Mouse (Mus musculus) liver, embryonic 14.5 days (tissue): ENCODE data around the gene Apod. TPM values are rescaled to one million over a fixed set of nuclear protein-coding genes. Genes with fewer than 3 reads are reported as not detected.

ENCODE experiments used
- ATAC-seq: fragments of 200-750 bp; cut with Nextera tagmentation; 2 replicates; pipeline ENCODE4 v1.8.0; 2017; ENCODE audit warnings: moderate number of reproducible peaks, mild to moderate bottlenecking, moderate library complexity; ENCODE audit not compliant: insufficient read depth
- DNase-seq, 3 experiments: peaks; one replicate each; pipeline ENCODE4 v3.0.0-alpha.2; 2012 to 2013; ENCODE audit warnings: low read depth in 3 of 3, low spot score in 3 of 3
- H3K27ac ChIP-seq: fragments of 300-500 bp; sonication (generic); 2 replicates; pipeline ENCODE4 v1.5.1; 2014; ENCODE audit warnings: moderate library complexity, mild to moderate bottlenecking, control low read depth, inconsistent platforms
- H3K27me3 ChIP-seq: fragments of 300-500 bp; sonication (generic); 2 replicates; pipeline ENCODE4 v1.6.1; 2014; ENCODE audit warnings: mild to moderate bottlenecking, low read length, moderate library complexity; ENCODE audit not compliant: control insufficient read depth, insufficient read depth
- H3K36me3 ChIP-seq: fragments of 300-500 bp; sonication (generic); replicated peaks from 2 replicates; pipeline ENCODE4 v1.6.1; 2014; ENCODE audit warnings: low read depth; ENCODE audit not compliant: control insufficient read depth, insufficient read depth
- H3K4me1 ChIP-seq, 2 experiments: fragments of 200-500 bp in 1 of 2; fragments of 300-500 bp in 1 of 2; sonication (generic) in 1 of 2; replicated peaks; 2 replicates each; pipeline ENCODE4 v1.6.1; 2012 to 2014; ENCODE audit warnings: antibody characterized with exemption in 1 of 2, inconsistent platforms in 1 of 2, low read length in 1 of 2; ENCODE audit not compliant: control insufficient read depth in 2 of 2, insufficient read depth in 2 of 2
- H3K4me2 ChIP-seq: fragments of 300-500 bp; sonication (generic); 2 replicates; pipeline ENCODE4 v1.6.1; 2014; ENCODE audit warnings: low read depth, mild to moderate bottlenecking, control low read depth, moderate library complexity
- H3K4me3 ChIP-seq, 2 experiments: fragments of 200-500 bp in 1 of 2; fragments of 300-500 bp in 1 of 2; sonication (generic) in 1 of 2; 2 replicates each; pipeline ENCODE4 v1.5.1; 2012 to 2014; ENCODE audit warnings: low read depth in 2 of 2, low read length in 2 of 2, mild to moderate bottlenecking in 2 of 2, control low read depth in 1 of 2, inconsistent platforms in 1 of 2, moderate library complexity in 1 of 2; ENCODE audit not compliant: insufficient read depth in 1 of 2
- H3K9ac ChIP-seq: fragments of 300-500 bp; sonication (generic); replicated peaks from 2 replicates; pipeline ENCODE4 v1.6.1; 2014; ENCODE audit warnings: mild to moderate bottlenecking, control low read depth, moderate library complexity
- H3K9me3 ChIP-seq: fragments of 300-500 bp; sonication (generic); 2 replicates; pipeline ENCODE4 v1.6.1; 2016; ENCODE audit warnings: low read length, mixed read lengths; ENCODE audit not compliant: control insufficient read depth
- CTCF ChIP-seq: IDR thresholded peaks from 2 replicates; pipeline ENCODE4 v1.5.1; 2016; ENCODE audit warnings: antibody characterized with exemption, low read depth, control low read depth
- EP300 ChIP-seq: IDR thresholded peaks from 2 replicates; pipeline ENCODE4 v1.6.1; 2016; ENCODE audit warnings: antibody characterized with exemption, low read depth
- WGBS: fragments of 180-500 bp; shearing (Covaris S2); extraction: QIAGEN DNeasy Blood & Tissue Kit; methylation state at CpG from one replicate; pipeline ENCODE4 v1.1.7; 2014; ENCODE audit not compliant: insufficient replicate concordance; 5-methylcytosine and 5-hydroxymethylcytosine counted together
- polyA plus RNA-seq, 2 experiments: library from polyadenylated mRNA; depleted of rRNA in 1 of 2; stranded (reverse) in 1 of 2; unstranded in 1 of 2; fragments of >200 nt; fragmentation: Nextera tagmentation in 1 of 2; extraction: Ambion mirVana in 1 of 2; gene quantifications; 2 replicates each; pipeline versions ENCODE4 v1.2.1 to v1.2.3; 2012 to 2014

Gene Apod
- polyA plus RNA-seq, 2 experiments, result 0.11 TPM; not detected in 1

DNA sequence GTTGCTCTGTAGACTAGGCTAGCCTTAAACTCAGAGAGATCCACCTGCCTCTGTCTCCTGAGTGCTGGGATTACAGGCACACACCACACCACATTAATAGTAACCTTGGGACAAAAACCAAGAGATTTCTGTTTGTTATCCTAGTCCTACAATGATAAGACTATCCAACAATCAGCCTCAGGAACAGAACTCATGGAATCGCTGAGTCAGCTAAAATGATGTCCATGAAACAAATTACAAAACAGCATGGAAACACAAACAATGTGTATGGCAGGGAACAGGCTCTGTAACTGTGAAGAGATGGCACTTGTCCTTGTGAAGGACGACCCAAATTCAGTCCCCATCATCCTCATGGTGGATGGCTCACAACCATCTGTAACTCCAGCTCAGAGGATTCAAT, 47.9 kb downstream of the Apod start:
- 60% methylated on average over 2 of the region's 2 CpGs for whole genome bisulfite sequencing

DNA sequence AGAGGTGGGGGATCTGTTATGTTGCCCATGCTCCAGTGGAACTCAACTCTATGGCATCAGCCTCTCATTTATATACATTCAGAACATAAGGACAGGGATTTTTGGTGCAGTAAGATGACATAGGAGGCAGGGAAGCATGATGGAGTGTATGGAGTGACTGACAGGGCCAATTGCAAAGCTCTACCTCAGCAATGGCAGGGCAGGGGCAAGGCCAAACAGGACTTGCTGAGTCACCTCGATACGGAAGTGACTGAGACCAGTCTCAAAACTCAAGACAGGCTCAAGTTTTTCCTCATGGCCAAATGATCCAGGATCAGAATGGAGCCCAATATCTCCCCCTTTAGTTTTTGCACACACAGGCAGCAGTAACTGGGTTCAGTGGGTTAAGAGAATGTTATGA, 58.5 kb downstream of the Apod start:
- peaks cover 34% of the 10 kb centered on the region for H3K36me3 ChIP-seq

More for the DNA sequence above, 47.9 kb downstream of the Apod start:
- TF ChIP-seq CTCF (no peak), EP300 (no peak)
- Histone ChIP-seq H3K9me3 (no peaks in the 10 kb centered on the region), H3K36me3 (peaks cover 6% of the 10 kb centered on the region), H3K27me3 (no peaks in the 10 kb centered on the region), H3K4me3 (no peak overlapping the region), H3K4me2 (no peak overlapping the region), H3K4me1 (peaks cover 0 to 3% of the 10 kb centered on the region in 2 experiments; a peak in 2 of 4 replicates), H3K9ac (no peak overlapping the region), H3K27ac (no peak overlapping the region)
- DNase-seq (no peak), ATAC-seq (no peak)

DNA sequence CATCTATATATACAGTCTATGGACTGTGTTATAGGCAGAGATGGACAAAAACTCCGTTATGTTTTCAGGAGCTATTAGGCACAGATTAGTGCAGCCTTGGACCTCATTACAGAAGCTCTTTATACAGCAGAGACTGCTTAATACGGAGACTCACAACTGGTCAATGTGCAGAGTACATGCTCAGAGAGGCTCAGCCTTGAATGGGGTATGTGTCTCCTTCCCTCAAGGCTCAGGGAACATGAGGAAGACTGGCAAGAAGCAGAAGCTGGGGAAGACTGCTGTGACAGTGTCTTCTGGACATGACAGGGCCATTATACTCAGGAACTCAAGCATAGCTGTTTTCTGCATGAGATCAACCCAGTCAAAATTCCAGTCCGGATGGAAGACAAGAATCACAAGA, 58.9 kb downstream of the Apod start:
- Histone ChIP-seq H3K4me1 (0 out of 4 replicates have a peak, but pooled peaks cover 0 to 2% of the 10 kb centered on the region in 2 experiments), H3K27ac (no peak overlapping the region), H3K4me3 (no peak overlapping the region), H3K4me2 (no peak overlapping the region), H3K9ac (no peak overlapping the region), H3K36me3 (peaks cover 34% of the 10 kb centered on the region), H3K9me3 (no peaks in the 10 kb centered on the region), H3K27me3 (no peaks in the 10 kb centered on the region)
- 81% methylated on average over 3 of the region's 3 CpGs for WGBS
- ATAC-seq, result no peak
- DNase-seq, result no peak
- TF ChIP-seq CTCF, result no peak
- TF ChIP-seq EP300, result no peak

More for the DNA sequence above, 58.5 kb downstream of the Apod start:
- WGBS, result 70% methylated on average over 2 of the region's 2 CpGs
- Histone ChIP-seq H3K27me3 (no peaks in the 10 kb centered on the region), H3K4me1 (0 out of 4 replicates have a peak, but pooled peaks cover 0 to 2% of the 10 kb centered on the region in 2 experiments), H3K9ac (no peak overlapping the region), H3K9me3 (no peaks in the 10 kb centered on the region), H3K27ac (no peak overlapping the region), H3K4me3 (no peak overlapping the region), H3K4me2 (no peak overlapping the region)
- ATAC-seq (no peak), DNase-seq (no peak)
- TF ChIP-seq CTCF (no peak), EP300 (no peak)

DNA sequence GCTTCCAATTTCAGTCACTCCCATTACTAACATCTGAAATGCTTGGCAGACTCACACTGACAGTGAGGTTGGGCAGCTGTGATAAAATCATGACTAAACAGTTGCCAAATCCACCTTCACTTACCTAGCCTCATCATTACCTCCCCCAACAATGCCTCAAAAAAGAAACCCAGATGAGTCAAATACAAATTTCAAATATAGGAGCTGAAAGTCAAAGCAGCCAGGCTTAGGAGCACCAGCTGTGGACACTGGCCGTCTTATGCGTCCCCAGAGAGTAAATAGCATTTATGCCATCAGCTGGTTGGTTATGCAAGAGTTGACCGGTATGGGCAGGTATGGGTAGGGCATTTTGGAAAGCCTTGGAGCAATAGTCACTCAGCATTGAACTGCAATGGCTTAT, 65.2 kb downstream of the Apod start:
- no peak overlapping the region for H3K27ac ChIP-seq
- 0 out of 4 replicates have a peak, but pooled peaks cover 0 to 2% of the 10 kb centered on the region in 2 experiments for H3K4me1 ChIP-seq
- H3K4me3 ChIP-seq, result no peak overlapping the region
- no peaks in the 10 kb centered on the region for H3K27me3 ChIP-seq
- no peak for DNase-seq
- no peak for ATAC-seq
- WGBS, result 75% methylated on average over 3 of the region's 3 CpGs
- TF ChIP-seq CTCF (no peak), EP300 (no peak)
- no peaks in the 10 kb centered on the region for H3K9me3 ChIP-seq
- H3K4me2 ChIP-seq, result no peak overlapping the region
- H3K36me3 ChIP-seq, result no peaks in the 10 kb centered on the region; the same call in 1 of the 2 replicates
- no peak overlapping the region for H3K9ac ChIP-seq

DNA sequence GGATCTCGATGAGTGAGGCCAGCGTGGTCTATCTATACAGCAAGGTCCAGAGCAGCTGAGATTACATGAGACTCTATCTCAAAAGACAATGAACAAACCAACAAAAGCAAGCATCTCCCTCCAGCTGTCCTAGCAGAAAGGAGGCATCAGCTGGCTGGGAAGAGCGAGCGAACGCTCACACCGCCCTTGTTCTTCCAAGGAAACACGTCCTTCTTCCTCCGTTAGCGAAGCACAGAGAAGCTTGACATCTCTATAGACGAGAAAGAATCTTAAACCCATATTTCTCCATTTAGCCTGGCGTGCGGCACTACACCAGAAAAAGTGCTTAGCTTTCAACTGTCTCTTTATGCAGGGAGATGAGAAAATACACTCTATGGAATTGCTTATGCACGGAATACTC, 65.9 kb downstream of the Apod start:
- no peak overlapping the region for H3K4me2 ChIP-seq
- no peak for TF ChIP-seq EP300
- TF ChIP-seq CTCF, result no peak

More for the DNA sequence above, 65.9 kb downstream of the Apod start:
- ATAC-seq (no peak), DNase-seq (no peak)
- H3K4me3 ChIP-seq, result no peak overlapping the region
- no peak overlapping the region for H3K27ac ChIP-seq
- 0 out of 4 replicates have a peak, but pooled peaks cover 0 to 2% of the 10 kb centered on the region in 2 experiments for H3K4me1 ChIP-seq
- WGBS, result 83% methylated on average over 13 of the region's 13 CpGs
- no peak overlapping the region for H3K9ac ChIP-seq
- H3K27me3 ChIP-seq, result no peaks in the 10 kb centered on the region
- H3K36me3 ChIP-seq, result no peaks in the 10 kb centered on the region; the same call in 1 of the 2 replicates
- H3K9me3 ChIP-seq, result no peaks in the 10 kb centered on the region
